Mouse (Mus musculus) retina, postnatal 1 day (tissue): ENCODE results near the gene Olfml3.

Experiments used
- DNase-seq: peaks from one replicate; pipeline ENCODE4 v3.0.0-alpha.2; 2012

Gene Olfml3

GRCm38 (mm10) chr3:103696388-103696925 is 41.3 kb downstream of the Olfml3 start:
- DNase-seq, result no peak

- no peak for DNase-seq
Measured at GRCm38 (mm10) chr3:103695556-103695955, 42.2 kb downstream of the Olfml3 start.

- peak; percentile 27 for DNase-seq
Measured at GRCm38 (mm10) chr3:103690506-103690905, 47.3 kb downstream of the Olfml3 start.

GRCm38 (mm10) chr3:103689043-103689442 is 48.8 kb downstream of the Olfml3 start:
- no peak for DNase-seq

- no peak for DNase-seq
Measured at GRCm38 (mm10) chr3:103683966-103684319, 53.9 kb downstream of the Olfml3 start.

GRCm38 (mm10) chr3:103683234-103683965 is 54.4 kb downstream of the Olfml3 start:
- DNase-seq, result peak; percentile 51

- no peak for DNase-seq
Measured at GRCm38 (mm10) chr3:103682473-103682872, 55.3 kb downstream of the Olfml3 start.

- DNase-seq, result peak; percentile 12
Measured at GRCm38 (mm10) chr3:103678811-103679210, 59.0 kb downstream of the Olfml3 start.

GRCm38 (mm10) chr3:103672716-103673115 is 65.1 kb downstream of the Olfml3 start:
- DNase-seq, result peak; percentile 53
